Comparison of ENCODE assay signal across 8 mouse cellular contexts in genomic region chr11:20655795-20656710, GRCm38 (mm10).
DNase-seq lines count a peak whose midpoint lies in the region; ATAC-seq lines count a peak whose summit lies in the region.

No protein-coding gene starts in this region.

- H3K36me3 ChIP-seq in lung, embryonic 16.5 days (ENCODE audit: control insufficient read depth, insufficient read depth, low read length) = no peaks in the 10 kb centered on the region
- H3K36me3 ChIP-seq in forebrain, embryonic 10.5 days (replicated peaks) = peaks cover 20% of the 10 kb centered on the region
- H3K36me3 ChIP-seq in heart, embryonic 16.5 days (ENCODE audit: control insufficient read depth, insufficient read depth) = no peaks in the 10 kb centered on the region

- H3K4me1 ChIP-seq in lung, embryonic 16.5 days (replicated peaks; ENCODE audit: control insufficient read depth, insufficient read depth, low read length) = peaks cover 33% of the 10 kb centered on the region
- H3K4me1 ChIP-seq in forebrain, embryonic 10.5 days = peaks cover 67% of the 10 kb centered on the region
- H3K4me1 ChIP-seq in heart, embryonic 16.5 days (ENCODE audit: control insufficient read depth, insufficient read depth, low read length) = peaks cover 24% of the 10 kb centered on the region

- peak overlapping the region; percentile 34 for H3K4me2 ChIP-seq in lung, embryonic 16.5 days (ENCODE audit: low read depth, low read length)
- H3K4me2 ChIP-seq in heart, embryonic 16.5 days (ENCODE audit: low read depth, low read length) = peak overlapping the region; percentile 59

- no peaks in the 10 kb centered on the region for H3K27me3 ChIP-seq in lung, embryonic 16.5 days (ENCODE audit: control insufficient read depth, insufficient read depth, low read depth, low read length)
- H3K27me3 ChIP-seq in forebrain, embryonic 10.5 days (ENCODE audit: poor library complexity, severe bottlenecking) = no peaks in the 10 kb centered on the region
- no peaks in the 10 kb centered on the region for H3K27me3 ChIP-seq in heart, embryonic 16.5 days (ENCODE audit: control insufficient read depth, insufficient read depth, low read length)

- WGBS in lung, embryonic 16.5 days = 8% methylated on average over 17 of the region's 18 CpGs
- 12% methylated on average over 18 of the region's 18 CpGs for WGBS in forebrain, embryonic 10.5 days
- WGBS in heart, embryonic 16.5 days = 11% methylated on average over 18 of the region's 18 CpGs

- H3K4me3 ChIP-seq in lung, embryonic 16.5 days (ENCODE audit: low read length) = peak overlapping the region; percentile 8; the same call in 1 of the 2 replicates
- H3K4me3 ChIP-seq in forebrain, embryonic 10.5 days = peak overlapping the region; percentile 39
- H3K4me3 ChIP-seq in heart, embryonic 16.5 days (ENCODE audit: low read length) = peak overlapping the region; percentile 26

- ATAC-seq in lung, embryonic 16.5 days (ENCODE audit: low read depth) = peak; percentile 80
- ATAC-seq in heart, embryonic 16.5 days (replicated peaks; ENCODE audit: extremely low read depth, insufficient read depth, low FRiP score) = peak; percentile 67

- no peaks in the 10 kb centered on the region for H3K9me3 ChIP-seq in lung, embryonic 16.5 days (ENCODE audit: control insufficient read depth, low read length)
- no peaks in the 10 kb centered on the region for H3K9me3 ChIP-seq in forebrain, embryonic 10.5 days
- no peaks in the 10 kb centered on the region; the same call in 1 of the 2 replicates for H3K9me3 ChIP-seq in heart, embryonic 16.5 days (replicated peaks; ENCODE audit: control insufficient read depth, low read length)

- DNase-seq in lung, adult 18-20 months = no peak
- peak; percentile 85 for DNase-seq in forebrain, embryonic 10.5 days (ENCODE audit: extremely low spot score, low spot score)
- DNase-seq in left cerebral cortex, adult 11 months (ENCODE audit: low spot score) = peak; percentile 61
- peak; percentile 66 to 85 for DNase-seq in lung, postnatal 4 days
- DNase-seq in right cerebral cortex, postnatal 10 days (ENCODE audit: low spot score in 2 of 2) = peak; percentile 83 to 84
- no peak for DNase-seq in spleen, postnatal 10 days (ENCODE audit: low spot score in 2 of 2)

- peak overlapping the region; percentile 86 for H3K27ac ChIP-seq in lung, embryonic 16.5 days (ENCODE audit: low read length)
- peak overlapping the region; percentile 93 for H3K27ac ChIP-seq in forebrain, embryonic 10.5 days
- peak overlapping the region; percentile 60 for H3K27ac ChIP-seq in heart, embryonic 16.5 days (ENCODE audit: low read length)

- peak overlapping the region; percentile 21; the same call in 1 of the 2 replicates for H3K9ac ChIP-seq in lung, embryonic 16.5 days (ENCODE audit: low read length)
- peak overlapping the region; percentile 59 for H3K9ac ChIP-seq in heart, embryonic 16.5 days (ENCODE audit: low read length)

Comparison
In these comparisons a context has a peak if more than half of its experiments do, and no peak if none do; other contexts are left out.
1. DNase-seq: peak in forebrain, embryonic 10.5 days (single experiment), left cerebral cortex, adult 11 months (single experiment), lung, postnatal 4 days (2 of 2) and right cerebral cortex, postnatal 10 days (2 of 2); none in lung, adult 18-20 months (0 of 2) and spleen, postnatal 10 days (0 of 2).
2. Peak in every context shown above with its lines, with median percentiles within 50 percentile points of each other: H3K27ac ChIP-seq and H3K4me3 ChIP-seq.